Mouse (Mus musculus) forebrain, embryonic 16.5 days (tissue): ENCODE measurements around the gene Usp3. TPM values are rescaled to one million over a fixed set of nuclear protein-coding genes. Genes with fewer than 3 reads are reported as not detected.

Source experiments
- ATAC-seq: fragments of 200-750 bp; cut with Nextera tagmentation; 2 replicates; pipeline ENCODE4 v1.8.0; 2017; ENCODE audit warnings: mild to moderate bottlenecking, moderate library complexity
- H3K27ac ChIP-seq: fragments of 300-500 bp; sonication (generic); 2 replicates; pipeline ENCODE4 v1.5.1; 2014; ENCODE audit warnings: low read length, control low read depth
- H3K27me3 ChIP-seq: fragments of 300-500 bp; sonication (generic); replicated peaks from 2 replicates; pipeline ENCODE4 v1.6.1; 2014; ENCODE audit warnings: low read length; ENCODE audit not compliant: control insufficient read depth, insufficient read depth
- H3K36me3 ChIP-seq: fragments of 300-500 bp; sonication (generic); 2 replicates; pipeline ENCODE4 v1.6.1; 2014; ENCODE audit not compliant: control insufficient read depth, insufficient read depth
- H3K4me1 ChIP-seq: fragments of 300-500 bp; sonication (generic); replicated peaks from 2 replicates; pipeline ENCODE4 v1.6.1; 2014; ENCODE audit warnings: low read length; ENCODE audit not compliant: control insufficient read depth, insufficient read depth
- H3K4me2 ChIP-seq: fragments of 300-500 bp; sonication (generic); 2 replicates; pipeline ENCODE4 v1.6.1; 2014; ENCODE audit warnings: mild to moderate bottlenecking, low read length, control low read depth
- H3K4me3 ChIP-seq: fragments of 300-500 bp; sonication (generic); replicated peaks from 2 replicates; pipeline ENCODE4 v1.5.1; 2014; ENCODE audit warnings: mild to moderate bottlenecking, low read length, control low read depth
- H3K9ac ChIP-seq: fragments of 300-500 bp; sonication (generic); replicated peaks from 2 replicates; pipeline ENCODE4 v1.6.1; 2014; ENCODE audit warnings: low read depth, low read length, control low read depth
- H3K9me3 ChIP-seq: fragments of 300-500 bp; sonication (generic); 2 replicates; pipeline ENCODE4 v1.6.1; 2016; ENCODE audit warnings: low read length; ENCODE audit not compliant: control insufficient read depth
- WGBS: fragments of 180-500 bp; shearing (Covaris S2); extraction: QIAGEN DNeasy Blood & Tissue Kit; methylation state at CpG from one replicate; pipeline ENCODE4 v1.1.7; 2014; 5-methylcytosine and 5-hydroxymethylcytosine counted together
- polyA plus RNA-seq: library from polyadenylated mRNA; unstranded; fragments of >200 nt; fragmentation: Nextera tagmentation; extraction: Ambion mirVana; gene quantifications from 2 replicates; pipeline ENCODE4 v1.2.1, GENCODE M21; 2015

Gene Usp3
- polyA plus RNA-seq, 1 experiment from 2014 or later, result 93.0 TPM

GRCm38 (mm10) chr9:66620581-66620981 lies 27.6 kb upstream of the Usp3 start:
- 0 out of 2 replicates have a peak, but pooled peaks cover 2% of the 10 kb centered on the region for H3K4me1 ChIP-seq
- H3K27ac ChIP-seq, result no peak overlapping the region
- no peak overlapping the region for H3K9ac ChIP-seq
- H3K27me3 ChIP-seq, result no peaks in the 10 kb centered on the region
- no peak overlapping the region for H3K4me2 ChIP-seq
- H3K4me3 ChIP-seq, result no peak overlapping the region
- no peaks in the 10 kb centered on the region for H3K36me3 ChIP-seq
- 46% methylated on average over 6 of the region's 6 CpGs for WGBS
- no peak for ATAC-seq
- H3K9me3 ChIP-seq, result no peaks in the 10 kb centered on the region

- H3K36me3 ChIP-seq, result no peaks in the 10 kb centered on the region
- no peak for ATAC-seq
- no peaks in the 10 kb centered on the region for H3K27me3 ChIP-seq
- WGBS, result 100% methylated on average over 1 of the region's 1 CpGs
- H3K27ac ChIP-seq, result no peak overlapping the region
- no peak overlapping the region for H3K9ac ChIP-seq
- H3K9me3 ChIP-seq, result no peaks in the 10 kb centered on the region
- no peak overlapping the region for H3K4me2 ChIP-seq
- 0 out of 2 replicates have a peak, but pooled peaks cover 2% of the 10 kb centered on the region for H3K4me1 ChIP-seq
- H3K4me3 ChIP-seq, result no peak overlapping the region
These were observed 27.1 kb upstream of the Usp3 start for GRCm38 (mm10) chr9:66620055-66620454.

- no peaks in the 10 kb centered on the region for H3K27me3 ChIP-seq
- 92% methylated on average over 2 of the region's 2 CpGs for WGBS
- no peaks in the 10 kb centered on the region for H3K9me3 ChIP-seq
- H3K4me3 ChIP-seq, result no peak overlapping the region
- no peak overlapping the region for H3K9ac ChIP-seq
- H3K4me1 ChIP-seq, result 0 out of 2 replicates have a peak, but pooled peaks cover 2% of the 10 kb centered on the region
- no peak overlapping the region for H3K4me2 ChIP-seq
- no peaks in the 10 kb centered on the region for H3K36me3 ChIP-seq
- no peak overlapping the region for H3K27ac ChIP-seq
- no peak for ATAC-seq
These were observed 24.9 kb upstream of the Usp3 start for GRCm38 (mm10) chr9:66617812-66618211.

GRCm38 (mm10) chr9:66616858-66617257 lies 23.9 kb upstream of the Usp3 start:
- H3K27me3 ChIP-seq, result no peaks in the 10 kb centered on the region
- no peak overlapping the region for H3K27ac ChIP-seq
- no peak overlapping the region for H3K4me2 ChIP-seq
- no peak for ATAC-seq
- H3K4me3 ChIP-seq, result no peak overlapping the region
- no peak overlapping the region for H3K9ac ChIP-seq
- H3K36me3 ChIP-seq, result no peaks in the 10 kb centered on the region
- H3K9me3 ChIP-seq, result no peaks in the 10 kb centered on the region
- WGBS, result 70% methylated on average over 4 of the region's 4 CpGs
- peaks cover 4% of the 10 kb centered on the region; the same call in 1 of the 2 replicates for H3K4me1 ChIP-seq

- Histone ChIP-seq H3K9me3 (no peaks in the 10 kb centered on the region), H3K9ac (no peak overlapping the region), H3K36me3 (no peaks in the 10 kb centered on the region), H3K4me1 (peaks cover 7% of the 10 kb centered on the region), H3K4me2 (no peak overlapping the region), H3K4me3 (no peak overlapping the region), H3K27ac (no peak overlapping the region), H3K27me3 (no peaks in the 10 kb centered on the region)
- ATAC-seq, result no peak
- WGBS, result 75% methylated on average over 9 of the region's 9 CpGs
These were observed 22.2 kb upstream of the Usp3 start for GRCm38 (mm10) chr9:66615141-66615540.

- 66% methylated on average over 7 of the region's 7 CpGs for WGBS
- Histone ChIP-seq H3K27ac (no peak overlapping the region), H3K4me3 (no peak overlapping the region), H3K9ac (no peak overlapping the region), H3K9me3 (no peaks in the 10 kb centered on the region), H3K4me1 (peaks cover 7% of the 10 kb centered on the region), H3K4me2 (no peak overlapping the region), H3K36me3 (no peaks in the 10 kb centered on the region), H3K27me3 (no peaks in the 10 kb centered on the region)
- ATAC-seq, result no peak
These were observed 21.6 kb upstream of the Usp3 start for GRCm38 (mm10) chr9:66614547-66614946.

- ATAC-seq, result no peak
- Histone ChIP-seq H3K9ac (no peak overlapping the region), H3K27me3 (no peaks in the 10 kb centered on the region), H3K4me2 (no peak overlapping the region), H3K36me3 (no peaks in the 10 kb centered on the region), H3K4me1 (peaks cover 7% of the 10 kb centered on the region), H3K4me3 (no peak overlapping the region), H3K27ac (no peak overlapping the region), H3K9me3 (no peaks in the 10 kb centered on the region)
- WGBS, result 87% methylated on average over 7 of the region's 7 CpGs
These were observed 20.7 kb upstream of the Usp3 start for GRCm38 (mm10) chr9:66613667-66614066.

- ATAC-seq, result peak; percentile 89
- WGBS, result 18% methylated on average over 18 of the region's 18 CpGs
- Histone ChIP-seq H3K27me3 (no peaks in the 10 kb centered on the region), H3K9me3 (no peaks in the 10 kb centered on the region), H3K36me3 (no peaks in the 10 kb centered on the region), H3K4me1 (peaks cover 7% of the 10 kb centered on the region), H3K9ac (peak overlapping the region; percentile 37; the same call in 1 of the 2 replicates), H3K4me2 (peak overlapping the region; percentile 40), H3K4me3 (peak overlapping the region; percentile 11; the same call in 1 of the 2 replicates), H3K27ac (no peak overlapping the region)
These were observed 18.6 kb upstream of the Usp3 start for GRCm38 (mm10) chr9:66611478-66612093.

GRCm38 (mm10) chr9:66608817-66609345 lies 15.9 kb upstream of the Usp3 start:
- H3K36me3 ChIP-seq, result no peaks in the 10 kb centered on the region
- no peak overlapping the region for H3K4me2 ChIP-seq
- H3K27me3 ChIP-seq, result no peaks in the 10 kb centered on the region
- H3K4me3 ChIP-seq, result no peak overlapping the region
- H3K27ac ChIP-seq, result no peak overlapping the region
- H3K4me1 ChIP-seq, result peaks cover 7% of the 10 kb centered on the region
- H3K9me3 ChIP-seq, result no peaks in the 10 kb centered on the region
- ATAC-seq, result no peak
- no peak overlapping the region for H3K9ac ChIP-seq
- WGBS, result 81% methylated on average over 5 of the region's 5 CpGs
